Mouse (Mus musculus): ENCODE measurements around the gene Peli1.

Gene Peli1

GRCm38 (mm10) chr11:21092621-21093020 is 1.5 kb downstream of the Peli1 start:
- in situ Hi-C loops (cut with MseI, MboI) = no loop called here

DNA sequence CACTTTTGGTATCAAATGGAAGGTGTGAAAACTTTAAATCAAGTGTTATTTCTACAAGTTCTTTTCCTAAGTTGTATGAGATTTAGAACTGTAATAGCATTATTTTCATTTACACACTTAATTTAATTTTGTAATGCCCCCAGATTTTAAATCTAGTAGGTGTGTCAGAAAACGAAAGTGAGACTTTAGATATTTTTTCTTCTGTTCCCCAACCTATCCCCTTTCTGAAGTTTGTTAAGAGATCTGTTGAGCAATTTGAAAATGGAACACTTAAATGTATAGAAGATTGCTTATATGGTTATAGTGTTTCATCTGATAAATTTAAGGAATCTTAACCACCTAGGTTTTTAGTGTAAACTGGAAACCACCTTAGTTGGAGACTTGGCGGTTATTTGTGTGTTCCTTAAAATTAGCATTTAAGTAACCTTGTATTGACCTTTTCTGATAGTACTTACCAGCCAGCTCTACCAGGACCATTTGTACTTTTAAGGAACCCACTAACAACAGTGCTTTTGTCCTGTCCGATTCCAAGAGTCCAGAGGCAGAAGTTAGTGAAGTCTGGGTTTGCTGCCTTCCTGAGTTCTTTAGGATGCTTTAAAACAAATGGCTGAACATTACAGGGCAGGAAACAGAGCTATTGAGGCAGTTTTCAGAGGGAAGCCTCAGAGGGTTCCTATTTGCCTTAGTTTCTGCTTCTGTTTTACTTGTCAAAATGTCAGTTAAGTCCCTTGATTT is 2.2 kb downstream of the Peli1 start:
- in situ Hi-C loops (cut with MseI, MboI) = no loop called here

GRCm38 (mm10) chr11:21096590-21096989 is 5.5 kb downstream of the Peli1 start:
- in situ Hi-C loops (cut with MseI, MboI) = no loop called here

DNA sequence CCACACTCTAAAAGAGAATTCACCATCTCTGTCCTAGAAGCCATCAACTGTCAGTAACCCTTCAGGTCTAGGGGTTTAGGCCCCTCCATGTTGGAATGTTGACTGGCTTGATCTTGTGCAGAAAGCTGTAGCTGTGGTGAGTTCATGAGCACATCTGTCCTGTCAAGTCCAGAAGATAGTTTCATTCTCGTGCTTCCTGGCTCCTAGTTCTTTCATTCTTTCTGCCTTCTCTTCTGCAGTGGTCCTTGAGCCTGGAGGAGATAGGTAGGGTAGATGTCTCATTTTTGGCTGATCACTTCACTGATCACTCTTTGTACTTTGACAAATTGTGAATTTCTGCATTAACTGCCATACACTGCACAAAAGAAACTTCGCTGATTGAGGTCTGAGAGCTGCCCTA is 7.4 kb downstream of the Peli1 start:
- in situ Hi-C loops (cut with MseI, MboI) = no loop called here

GRCm38 (mm10) chr11:21100704-21101103 is 9.6 kb downstream of the Peli1 start:
- in situ Hi-C loops (cut with MseI, MboI) = no loop called here

GRCm38 (mm10) chr11:21101286-21101685 is 10.2 kb downstream of the Peli1 start:
- in situ Hi-C loops (cut with MseI, MboI) = no loop called here

DNA sequence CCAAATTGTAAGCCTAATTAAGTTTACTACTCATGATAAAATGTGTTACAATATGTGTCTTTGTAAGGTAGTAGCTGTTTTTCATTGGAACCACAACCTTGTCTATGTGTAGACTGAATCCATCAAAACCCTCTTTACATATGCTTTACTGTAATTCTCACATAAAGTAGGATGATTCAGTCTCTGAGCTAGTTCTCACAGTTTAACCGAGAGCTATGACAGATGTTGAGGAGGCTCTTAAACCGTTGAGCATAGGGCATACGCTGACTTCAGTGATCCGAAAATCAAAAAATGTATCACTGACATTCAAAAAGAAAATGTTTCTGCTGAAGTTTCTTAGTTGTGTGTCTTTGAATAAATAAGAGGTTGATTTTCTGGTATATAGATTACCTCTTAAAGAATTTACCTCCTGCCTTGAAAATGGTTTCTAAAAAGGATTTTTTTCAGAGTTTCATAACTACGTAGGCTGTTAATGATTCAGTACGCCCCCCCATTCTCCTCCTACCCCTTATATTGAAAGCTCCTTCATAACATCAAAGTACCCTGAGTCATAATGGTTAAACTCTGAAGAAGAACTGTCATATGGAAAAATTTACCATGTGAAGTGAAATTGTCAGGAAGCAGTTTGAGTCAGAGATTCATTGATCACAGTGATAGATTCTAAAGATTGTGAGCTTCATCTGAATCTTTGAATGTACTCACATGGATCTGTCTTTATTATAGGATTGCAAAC is 11.3 kb downstream of the Peli1 start:
- in situ Hi-C loops (cut with MseI, MboI) = no loop called here

DNA sequence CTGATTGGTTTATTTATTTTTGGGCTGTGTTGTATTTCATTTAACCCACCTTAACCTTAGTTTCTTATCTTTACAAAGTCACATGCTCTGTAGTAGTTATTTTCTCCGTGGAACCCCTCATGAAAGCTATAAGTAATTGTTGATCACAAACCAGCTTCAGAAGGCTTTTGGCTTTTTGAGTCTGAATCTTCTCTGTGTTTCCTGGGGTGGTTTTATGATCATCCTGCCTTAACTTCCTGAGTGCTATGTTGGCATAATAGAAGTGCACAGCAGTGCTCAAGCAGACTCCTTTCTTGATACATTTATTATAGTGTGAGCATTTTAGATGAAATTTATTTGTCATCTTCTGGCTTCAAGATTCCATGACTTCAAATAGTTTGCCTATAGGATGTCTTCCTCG is 12.1 kb downstream of the Peli1 start:
- in situ Hi-C loops (cut with MseI, MboI) = no loop called here

DNA sequence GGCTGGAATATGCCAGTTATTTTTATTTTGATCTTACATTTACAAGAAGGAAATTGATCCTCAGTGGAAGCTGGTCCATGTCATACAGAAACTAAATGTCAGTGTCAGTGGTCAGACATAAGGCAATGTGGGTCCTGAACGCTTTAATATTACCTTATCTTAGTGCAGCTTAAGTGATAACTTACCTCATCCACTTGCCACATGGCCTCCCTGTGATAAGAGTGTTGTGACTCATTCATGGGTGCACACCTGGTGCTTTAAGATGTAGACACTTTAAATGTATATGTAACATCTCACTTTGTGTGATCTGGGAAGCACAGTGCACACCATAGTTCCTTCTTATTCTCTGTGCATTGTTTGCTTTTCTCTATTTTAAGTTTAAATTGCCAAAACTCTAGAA is 14.3 kb downstream of the Peli1 start:
- in situ Hi-C loops (cut with MseI, MboI) = no loop called here

GRCm38 (mm10) chr11:21107120-21107519 is 16.0 kb downstream of the Peli1 start:
- in situ Hi-C loops (cut with MseI, MboI) = no loop called here

DNA sequence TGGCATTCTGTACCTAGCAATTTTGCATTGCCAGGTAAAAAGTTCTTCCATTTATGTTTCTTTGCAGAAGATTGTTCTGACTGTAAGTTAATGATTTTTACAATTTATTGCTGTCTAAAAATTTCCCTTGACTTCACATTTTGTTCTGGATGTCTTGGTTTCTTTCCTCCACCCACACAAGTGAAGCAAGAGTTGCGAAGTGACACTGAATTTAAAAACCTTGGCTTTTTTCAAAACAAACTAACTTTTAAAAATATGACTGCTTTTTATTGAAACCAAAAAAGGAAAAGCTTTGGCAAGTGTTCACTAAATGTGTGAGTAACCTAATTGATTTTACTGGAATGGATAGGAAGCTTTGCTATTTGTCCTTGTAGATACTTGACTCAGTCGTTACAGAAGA is 18.2 kb downstream of the Peli1 start:
- in situ Hi-C loops (cut with MseI, MboI) = no loop called here

DNA sequence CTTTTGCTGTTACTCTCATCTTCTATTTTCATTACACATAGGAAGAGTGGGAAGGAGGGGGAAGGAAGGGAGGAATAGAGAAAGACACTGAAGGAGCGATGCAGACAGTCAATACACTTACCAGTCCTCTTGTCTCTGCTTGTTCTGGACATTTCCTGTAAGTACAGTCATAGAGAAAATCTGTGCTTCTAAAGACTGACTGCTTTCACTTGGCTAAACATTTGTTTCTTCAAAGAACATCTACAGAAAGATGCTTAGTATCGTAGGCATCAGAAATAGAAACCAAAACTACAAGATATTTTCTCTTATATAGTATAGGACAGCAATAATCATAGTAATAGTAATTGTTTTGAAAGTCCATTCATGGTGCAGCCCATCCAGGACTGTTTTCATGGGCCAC is 23.4 kb downstream of the Peli1 start:
- in situ Hi-C loops (cut with MseI, MboI) = no loop called here

DNA sequence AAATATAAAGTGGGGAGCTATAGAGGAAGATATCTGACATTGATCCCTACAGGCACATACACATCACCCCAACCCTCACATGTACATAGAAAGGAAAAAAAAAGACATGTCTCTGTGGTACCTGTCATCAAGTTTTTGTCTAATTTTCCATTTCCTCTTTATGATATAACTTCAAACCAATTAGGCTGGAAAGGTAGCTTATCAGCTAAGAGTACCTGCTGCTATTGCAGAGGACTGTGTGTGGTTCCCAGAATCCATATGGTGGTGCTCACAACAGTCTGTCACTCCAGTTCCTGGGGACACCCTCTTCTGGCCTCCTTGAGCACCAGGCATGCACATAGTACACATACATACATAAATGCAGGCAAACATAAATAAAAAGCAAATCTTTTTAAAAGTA is 24.7 kb downstream of the Peli1 start:
- in situ Hi-C loops (cut with MseI, MboI) = no loop called here

GRCm38 (mm10) chr11:21116623-21117295 is 25.7 kb downstream of the Peli1 start:
- in situ Hi-C loops (cut with MseI, MboI) = no loop called here

DNA sequence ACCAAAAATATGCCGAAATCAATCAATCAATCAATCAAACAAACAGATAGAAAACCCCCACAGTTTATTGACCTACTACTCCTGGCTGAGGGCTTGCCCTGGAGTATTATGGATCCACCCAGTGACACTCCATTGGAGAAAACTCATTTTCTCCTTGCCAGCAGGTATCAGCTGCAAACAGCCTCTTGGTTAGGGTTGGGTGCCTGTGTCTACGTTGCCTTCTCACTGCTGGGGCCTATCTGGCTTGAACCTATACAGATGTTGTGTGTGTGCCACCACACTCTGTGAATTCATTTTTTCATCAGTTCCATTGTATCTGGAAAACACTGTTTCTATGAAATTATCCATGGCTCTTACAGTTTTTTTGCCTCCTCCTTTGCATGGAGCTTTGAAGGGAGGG is 30.6 kb downstream of the Peli1 start:
- in situ Hi-C loops (cut with MseI, MboI) = no loop called here

- in situ Hi-C loops (cut with MseI, MboI) = no loop called here
Observed at GRCm38 (mm10) chr11:21122399-21122798, 31.3 kb downstream of the Peli1 start.

DNA sequence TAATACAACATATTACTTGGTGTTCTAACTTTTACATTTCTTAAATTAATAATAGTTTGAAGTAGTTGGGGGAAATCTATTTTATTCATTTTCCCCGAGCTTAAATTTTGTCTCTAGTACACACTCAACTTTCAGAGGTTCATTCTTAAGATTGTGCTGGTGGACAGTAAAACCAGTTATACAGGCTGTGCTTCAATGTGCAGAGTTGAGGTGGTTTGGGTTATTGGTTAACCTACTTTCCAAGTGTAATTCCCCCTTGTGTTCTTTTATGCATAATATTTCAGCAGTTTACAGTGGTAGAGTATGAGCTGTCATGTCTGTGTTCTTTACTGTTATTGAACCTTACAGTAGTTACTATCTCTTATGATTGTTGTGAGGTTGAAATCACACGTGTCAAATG is 40.6 kb downstream of the Peli1 start:
- in situ Hi-C loops (cut with MseI, MboI) = no loop called here

DNA sequence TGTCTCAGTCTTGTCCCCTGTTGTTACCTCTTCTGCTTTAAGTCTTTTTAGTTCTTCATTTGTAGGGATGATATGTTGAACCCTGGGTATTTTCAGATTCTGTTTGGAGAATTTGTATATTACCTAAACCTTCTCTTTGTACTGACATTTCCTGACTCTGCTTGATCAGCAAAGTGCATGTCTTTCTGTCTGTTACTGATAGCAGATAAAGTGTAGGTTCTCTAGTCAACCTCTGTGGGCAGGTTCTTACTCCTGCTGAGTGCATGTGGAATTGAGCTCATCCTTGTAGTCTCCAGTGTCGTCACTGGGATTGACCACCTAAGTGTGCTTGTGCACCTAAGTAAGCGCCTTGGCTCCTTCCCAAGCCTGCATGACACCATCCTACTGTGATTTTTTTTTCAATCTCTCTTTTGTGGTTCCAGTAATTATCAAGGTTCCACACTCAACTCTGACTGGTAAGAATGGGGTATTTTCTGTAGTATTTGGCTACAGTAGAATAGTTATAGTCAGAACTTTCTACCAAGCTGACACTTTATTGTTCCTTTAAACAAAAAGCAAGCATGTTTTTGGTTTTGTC is 43.9 kb downstream of the Peli1 start:
- in situ Hi-C loops (cut with MseI, MboI) = no loop called here

GRCm38 (mm10) chr11:21139453-21139852 is 48.4 kb downstream of the Peli1 start:
- in situ Hi-C loops (cut with MseI, MboI) = no loop called here

- in situ Hi-C loops (cut with MseI, MboI) = no loop called here
Observed at GRCm38 (mm10) chr11:21141242-21141641, 50.2 kb downstream of the Peli1 start.

DNA sequence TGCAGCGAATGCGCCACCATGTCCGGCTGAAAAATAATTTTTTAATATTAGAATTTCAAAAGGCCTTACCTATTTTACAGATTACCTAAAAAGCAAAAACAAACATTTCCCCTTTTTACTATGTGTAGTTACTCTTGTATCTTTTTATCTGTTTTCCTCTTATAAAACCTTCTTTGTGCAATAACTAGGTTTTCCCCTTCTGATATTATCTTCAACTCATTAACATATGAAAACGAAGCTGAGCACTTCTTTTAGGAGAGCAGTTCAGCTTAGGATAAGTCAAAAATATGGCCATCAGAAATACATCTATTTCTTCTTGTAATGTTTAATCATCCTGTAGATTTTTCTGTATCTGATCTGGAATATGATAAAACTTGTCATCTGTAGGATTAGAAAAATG is 50.7 kb downstream of the Peli1 start:
- in situ Hi-C loops (cut with MseI, MboI) = no loop called here

GRCm38 (mm10) chr11:21149476-21149875 is 58.4 kb downstream of the Peli1 start:
- in situ Hi-C loops (cut with MseI, MboI) = no loop called here

Measured in mouse trophoblast stem cell (cell line).